Mouse (Mus musculus) right cerebral cortex, postnatal 25 days (tissue): ENCODE results near the gene Gpatch2l.

Source experiments
- DNase-seq: peaks from one replicate; pipeline ENCODE4 v3.0.0; 2022

The Gpatch2l gene

DNA sequence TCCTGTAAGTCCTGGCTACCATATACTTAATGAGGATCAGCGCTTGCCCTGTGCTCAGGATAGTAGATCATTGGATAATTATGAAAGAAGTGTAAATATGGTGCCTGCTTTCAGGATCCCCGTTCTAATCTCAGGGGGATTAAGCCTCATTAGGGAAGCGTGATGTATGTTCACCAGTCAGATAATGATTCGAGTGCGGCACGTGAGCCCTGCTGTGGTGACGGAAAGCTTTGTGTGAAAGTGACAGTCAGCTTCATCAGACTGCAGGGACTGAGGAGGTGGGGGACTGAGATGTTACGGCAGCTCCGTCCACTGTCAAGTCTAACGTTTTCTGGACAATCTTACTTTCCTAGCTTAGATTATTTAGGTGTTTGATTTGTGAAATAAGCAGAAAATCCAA lies 38.3 kb downstream of the Gpatch2l start:
- DNase-seq = no peak

GRCm38 (mm10) chr12:86285704-86286103 lies 44.0 kb downstream of the Gpatch2l start:
- DNase-seq = no peak

- no peak for DNase-seq
Observed at GRCm38 (mm10) chr12:86297450-86297849, 55.8 kb downstream of the Gpatch2l start.

DNA sequence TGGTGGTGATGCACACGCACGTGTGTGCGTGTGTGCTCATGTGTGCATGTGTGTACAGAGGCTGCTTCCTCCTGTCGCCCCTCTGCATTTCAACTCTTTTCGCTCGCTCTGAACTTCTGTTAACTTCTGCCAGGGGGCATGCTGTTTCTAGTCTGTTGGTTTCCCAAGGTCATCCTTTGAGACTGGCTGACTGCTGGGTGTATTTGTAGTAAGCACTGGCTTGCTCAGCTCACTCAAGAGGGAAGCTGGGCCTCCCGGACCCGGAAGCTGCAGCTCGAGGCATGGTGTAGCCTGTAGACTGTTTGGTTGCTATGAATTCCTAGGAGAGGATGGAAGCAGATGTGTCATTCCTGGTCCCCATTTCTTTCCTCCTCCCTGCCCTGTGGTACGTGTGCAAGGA lies 61.3 kb downstream of the Gpatch2l start:
- DNase-seq = no peak

- no peak for DNase-seq
Observed at GRCm38 (mm10) chr12:86305045-86305444, 63.4 kb downstream of the Gpatch2l start.

DNA sequence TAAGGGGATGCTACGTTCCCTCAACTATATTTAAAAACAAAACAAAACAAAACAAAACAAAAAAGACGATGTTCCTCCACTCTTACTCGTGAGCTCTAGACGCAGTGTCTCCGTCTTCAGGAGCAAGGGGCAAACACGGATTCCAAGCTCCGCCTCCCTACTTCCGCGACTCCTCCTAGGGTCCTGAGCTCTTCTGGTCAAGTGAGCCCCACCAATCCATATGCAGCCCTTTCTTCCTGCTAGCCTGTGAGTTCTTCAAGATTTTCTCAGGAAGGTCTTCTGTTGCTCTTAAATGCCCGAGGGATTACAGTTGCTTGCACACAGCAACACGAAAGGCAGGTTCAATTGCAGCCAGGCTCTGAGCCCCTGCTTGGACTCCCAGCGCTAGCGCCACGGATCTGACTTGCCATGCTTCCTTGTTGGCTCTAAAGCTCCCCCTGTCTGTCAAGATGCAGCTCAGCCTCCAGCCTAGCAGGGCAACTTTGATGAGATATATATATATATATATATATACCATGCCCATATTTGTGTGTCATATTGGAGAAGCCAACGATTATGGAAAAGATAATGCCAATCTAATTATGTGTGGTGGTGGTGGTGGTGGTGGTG lies 64.1 kb downstream of the Gpatch2l start:
- DNase-seq = no peak

- no peak for DNase-seq
Observed at GRCm38 (mm10) chr12:86309474-86309873, 67.8 kb downstream of the Gpatch2l start.

DNA sequence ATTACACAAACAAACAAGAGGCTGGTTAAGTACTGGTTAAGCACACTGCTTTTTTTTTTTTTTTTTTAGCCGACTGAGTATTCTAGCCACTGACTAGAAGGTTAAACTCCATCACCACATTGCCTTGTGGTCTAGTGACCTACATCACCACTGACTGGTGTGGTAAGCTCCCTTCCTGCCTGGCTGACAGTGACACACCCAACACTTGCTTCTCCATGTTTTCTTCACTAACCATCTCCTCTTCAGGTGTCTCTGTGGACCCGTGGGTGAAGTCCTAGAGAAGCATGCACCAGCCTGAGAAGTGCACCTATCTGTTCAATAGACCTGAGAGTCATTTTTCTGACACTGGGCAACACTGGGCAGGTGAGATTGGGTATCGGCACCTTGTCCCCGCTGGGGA lies 68.2 kb downstream of the Gpatch2l start:
- no peak for DNase-seq

GRCm38 (mm10) chr12:86320629-86321028 lies 79.0 kb downstream of the Gpatch2l start:
- DNase-seq = no peak

DNA sequence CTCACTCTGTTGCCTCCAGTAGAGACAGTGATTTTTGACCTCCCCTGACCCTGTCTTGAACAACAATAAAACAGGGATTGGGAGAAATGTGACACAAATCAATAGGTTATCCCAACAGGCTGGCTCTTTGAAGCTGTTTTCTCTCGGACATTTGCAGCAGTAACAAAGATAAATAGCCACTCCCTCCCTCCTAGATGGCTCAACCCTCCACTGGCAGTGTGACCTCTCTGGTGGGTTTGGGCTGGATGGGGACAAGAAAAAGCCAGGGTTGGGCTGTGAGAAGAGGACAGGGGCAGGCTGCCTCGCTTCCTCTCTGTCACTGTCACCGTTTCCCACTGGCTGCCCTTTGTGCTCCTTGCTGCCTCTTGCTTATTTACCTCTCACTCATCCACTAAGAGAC lies 82.6 kb downstream of the Gpatch2l start:
- no peak for DNase-seq

DNA sequence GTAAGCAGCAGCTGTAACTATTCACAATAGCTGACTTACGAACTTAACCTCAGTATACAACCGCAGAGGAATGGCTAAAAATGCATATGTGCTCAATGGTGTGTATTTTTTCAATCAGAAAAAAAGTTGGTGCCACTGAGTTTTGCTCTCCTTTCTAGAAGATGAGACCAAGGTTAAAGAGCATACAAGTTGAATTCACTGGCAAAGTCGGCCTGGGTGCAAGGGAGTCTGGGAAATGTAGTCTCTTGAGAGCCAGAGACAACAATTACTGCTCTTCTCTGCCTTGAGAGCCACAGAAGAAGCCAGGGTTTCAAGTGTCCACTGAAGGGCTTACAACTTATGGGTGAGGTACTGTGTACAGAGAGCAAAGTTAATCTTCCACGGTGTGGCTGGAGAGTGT lies 88.2 kb downstream of the Gpatch2l start:
- DNase-seq = no peak

DNA sequence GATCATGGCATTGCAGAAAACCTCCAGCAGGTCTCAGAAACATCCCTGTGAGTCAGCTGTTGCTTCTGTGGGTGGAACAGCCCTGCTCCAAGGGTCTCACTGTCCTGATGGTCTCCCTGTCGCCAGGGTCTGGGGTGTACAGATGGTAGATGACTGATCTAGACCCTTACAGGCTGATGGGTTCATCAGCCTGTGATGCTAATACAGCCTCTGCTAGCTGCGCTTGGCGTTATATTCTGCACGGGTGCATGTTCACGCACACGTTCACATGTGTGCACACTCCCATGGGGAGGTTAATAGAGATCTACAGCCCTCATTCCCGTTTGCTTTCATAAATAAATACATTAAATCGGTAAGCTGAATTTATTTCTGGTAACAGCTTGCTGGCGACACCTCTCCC lies 89.0 kb downstream of the Gpatch2l start:
- no peak for DNase-seq

GRCm38 (mm10) chr12:86331248-86331647 lies 89.6 kb downstream of the Gpatch2l start:
- no peak for DNase-seq

GRCm38 (mm10) chr12:86336209-86336608 lies 94.6 kb downstream of the Gpatch2l start:
- DNase-seq = no peak

- no peak for DNase-seq
Observed at GRCm38 (mm10) chr12:86336887-86337286, 95.2 kb downstream of the Gpatch2l start.
